Mouse (Mus musculus) embryonic facial prominence, embryonic 14.5 days (tissue): ENCODE data around the gene Slc7a10. TPM values are rescaled to one million over a fixed set of nuclear protein-coding genes. Genes with fewer than 3 reads are reported as not detected.
"Not testable (repeated sequence)": the region's sequence is repeated elsewhere in the genome, so short reads cannot be mapped to it uniquely, and the experiment has no call there.

ENCODE experiments used
- ATAC-seq: fragments of 200-750 bp; cut with Nextera tagmentation; 2 replicates; pipeline ENCODE4 v1.8.0; 2017; ENCODE audit warnings: low read depth, moderate number of reproducible peaks, moderate TSS enrichment
- DNase-seq: peaks from one replicate; pipeline ENCODE4 v3.0.0-alpha.2; 2015; ENCODE audit warnings: low spot score
- H3K27ac ChIP-seq: fragments of 300-500 bp; sonication (generic); replicated peaks from 2 replicates; pipeline ENCODE4 v1.5.1; 2014; ENCODE audit warnings: low read depth, mild to moderate bottlenecking, low read length, moderate library complexity
- H3K27me3 ChIP-seq: fragments of 300-500 bp; sonication (generic); replicated peaks from 2 replicates; pipeline ENCODE4 v1.6.1; 2014; ENCODE audit warnings: low read length; ENCODE audit not compliant: control insufficient read depth, insufficient read depth
- H3K36me3 ChIP-seq: fragments of 300-500 bp; sonication (generic); 2 replicates; pipeline ENCODE4 v1.6.1; 2014; ENCODE audit warnings: low read length, mixed read lengths; ENCODE audit not compliant: control insufficient read depth, insufficient read depth
- H3K4me1 ChIP-seq: fragments of 300-500 bp; sonication (generic); 2 replicates; pipeline ENCODE4 v1.6.1; 2014; ENCODE audit warnings: antibody characterized with exemption, low read length; ENCODE audit not compliant: control insufficient read depth, insufficient read depth
- H3K4me2 ChIP-seq: fragments of 300-500 bp; sonication (generic); 2 replicates; pipeline ENCODE4 v1.6.1; 2014; ENCODE audit warnings: low read depth, mild to moderate bottlenecking, low read length, moderate library complexity, mixed read lengths
- H3K4me3 ChIP-seq: fragments of 300-500 bp; sonication (generic); 2 replicates; pipeline ENCODE4 v1.5.1; 2014; ENCODE audit warnings: low read depth, mild to moderate bottlenecking, low read length
- H3K9ac ChIP-seq: fragments of 300-500 bp; sonication (generic); 2 replicates; pipeline ENCODE4 v1.6.1; 2014; ENCODE audit warnings: low read depth, mild to moderate bottlenecking, low read length, moderate library complexity, mixed read lengths
- H3K9me3 ChIP-seq: fragments of 300-500 bp; sonication (generic); 2 replicates; pipeline ENCODE4 v1.6.1; 2016; ENCODE audit warnings: low read length; ENCODE audit not compliant: control insufficient read depth
- WGBS: fragments of 180-500 bp; shearing (Covaris S2); extraction: QIAGEN DNeasy Blood & Tissue Kit; methylation state at CpG from one replicate; pipeline ENCODE4 v1.1.7; 2014; 5-methylcytosine and 5-hydroxymethylcytosine counted together
- polyA plus RNA-seq: library from polyadenylated mRNA; unstranded; fragments of >200 nt; fragmentation: Nextera tagmentation; extraction: Ambion mirVana; gene quantifications from 2 replicates; pipeline ENCODE4 v1.2.1, GENCODE M21; 2014

The Slc7a10 gene
- polyA plus RNA-seq, 1 experiment from 2014 or later = 5.1 TPM

GRCm38 (mm10) chr7:35237935-35238334, 51.8 kb downstream of the Slc7a10 start:
- not testable (repeated sequence) for H3K27me3 ChIP-seq, H3K36me3 ChIP-seq, H3K9me3 ChIP-seq, H3K4me3 ChIP-seq, H3K4me1 ChIP-seq, H3K27ac ChIP-seq, H3K4me2 ChIP-seq, H3K9ac ChIP-seq, DNase-seq, ATAC-seq
- WGBS = 55% methylated on average over 2 of the region's 3 CpGs

Other genes starting within 250 kb of the Slc7a10 start
- gene Cebpg, start 129.8 kb upstream of the Slc7a10 start, polyA plus RNA-seq = 39.3 and 44.3 TPM in 2 replicates
- 8.7 and 10.9 TPM in 2 replicates for gene Cebpa, start 67.1 kb upstream of the Slc7a10 start, polyA plus RNA-seq
- 10.8 and 11.0 TPM in 2 replicates for gene Lrp3, start 29.1 kb downstream of the Slc7a10 start, polyA plus RNA-seq
- 13.7 and 17.6 TPM in 2 replicates for gene Gpatch1, start 132.1 kb downstream of the Slc7a10 start, polyA plus RNA-seq
- 3.8 and 4.0 TPM in 2 replicates for gene Rhpn2, start 147.8 kb downstream of the Slc7a10 start, polyA plus RNA-seq
- 11.3 and 12.5 TPM in 2 replicates for gene Faap24, start 210.5 kb downstream of the Slc7a10 start, polyA plus RNA-seq
- gene Cep89, start 210.7 kb downstream of the Slc7a10 start, polyA plus RNA-seq = 27.8 and 29.7 TPM in 2 replicates